Mouse (Mus musculus): Measurements from ENCODE around the gene Srebf2. TPM values are rescaled to one million over a fixed set of nuclear protein-coding genes. Genes with fewer than 3 reads are reported as not detected.
"Not testable (repeated sequence)": the region's sequence is repeated elsewhere in the genome, so short reads cannot be mapped to it uniquely, and the experiment has no call there.

The Srebf2 gene
- total RNA-seq (2017), result 42.8 and 64.3 TPM in 2 replicates

GRCm38 (mm10) chr15:82146770-82147610 is at the start of gene Srebf2:
TSS of gene Srebf2 (plus strand) at chr15:82147181.
- peak; percentile 92 for ATAC-seq (replicated peaks; ENCODE audit: low read depth, poor library complexity, severe bottlenecking)

- ATAC-seq (replicated peaks; ENCODE audit: low read depth, poor library complexity, severe bottlenecking), result peak; percentile 50; the same call in 1 of the 2 replicates
Observed at GRCm38 (mm10) chr15:82106953-82107555, 39.9 kb upstream of the Srebf2 start.

GRCm38 (mm10) chr15:82120544-82120943 is 26.4 kb upstream of the Srebf2 start:
- no peak for ATAC-seq (replicated peaks; ENCODE audit: low read depth, poor library complexity, severe bottlenecking)

- not testable (repeated sequence) for ATAC-seq (replicated peaks; ENCODE audit: low read depth, poor library complexity, severe bottlenecking)
Observed at GRCm38 (mm10) chr15:82126690-82127089, 20.3 kb upstream of the Srebf2 start.

- peak; percentile 89 for ATAC-seq (replicated peaks; ENCODE audit: low read depth, poor library complexity, severe bottlenecking)
Observed at GRCm38 (mm10) chr15:82127426-82128374, 19.3 kb upstream of the Srebf2 start, which contains the start of gene Ccdc134. TSS of gene Ccdc134 (plus strand) at chr15:82127922.

- ATAC-seq (replicated peaks; ENCODE audit: low read depth, poor library complexity, severe bottlenecking), result no peak
Observed at GRCm38 (mm10) chr15:82128398-82128797, 18.6 kb upstream of the Srebf2 start.

- peak; percentile 58 for ATAC-seq (replicated peaks; ENCODE audit: low read depth, poor library complexity, severe bottlenecking)
Observed at GRCm38 (mm10) chr15:82130599-82130998, 16.4 kb upstream of the Srebf2 start.

GRCm38 (mm10) chr15:82135372-82135771 is 11.6 kb upstream of the Srebf2 start:
- ATAC-seq (replicated peaks; ENCODE audit: low read depth, poor library complexity, severe bottlenecking), result no peak

GRCm38 (mm10) chr15:82138565-82138964 is 8.4 kb upstream of the Srebf2 start:
- ATAC-seq (replicated peaks; ENCODE audit: low read depth, poor library complexity, severe bottlenecking), result peak; percentile 87

GRCm38 (mm10) chr15:82139196-82139595 is 7.8 kb upstream of the Srebf2 start:
- 0 out of 2 replicates have a peak, but pooled peaks have one; percentile 27 for ATAC-seq (replicated peaks; ENCODE audit: low read depth, poor library complexity, severe bottlenecking)

GRCm38 (mm10) chr15:82140355-82140754 is 6.6 kb upstream of the Srebf2 start:
- ATAC-seq (replicated peaks; ENCODE audit: low read depth, poor library complexity, severe bottlenecking), result no peak

- no peak for ATAC-seq (replicated peaks; ENCODE audit: low read depth, poor library complexity, severe bottlenecking)
Observed at GRCm38 (mm10) chr15:82144157-82144556, 2.8 kb upstream of the Srebf2 start.

GRCm38 (mm10) chr15:82145408-82145807 is 1.6 kb upstream of the Srebf2 start:
- no peak for ATAC-seq (replicated peaks; ENCODE audit: low read depth, poor library complexity, severe bottlenecking)

- peak; percentile 31 for ATAC-seq (replicated peaks; ENCODE audit: low read depth, poor library complexity, severe bottlenecking)
Observed at GRCm38 (mm10) chr15:82145851-82146769, 871 bp upstream of the Srebf2 start.

- ATAC-seq (replicated peaks; ENCODE audit: low read depth, poor library complexity, severe bottlenecking), result no peak
Observed at GRCm38 (mm10) chr15:82147611-82148111, 680 bp downstream of the Srebf2 start.

GRCm38 (mm10) chr15:82148510-82148911 is 1.5 kb downstream of the Srebf2 start:
- no peak for ATAC-seq (replicated peaks; ENCODE audit: low read depth, poor library complexity, severe bottlenecking)

- no peak for ATAC-seq (replicated peaks; ENCODE audit: low read depth, poor library complexity, severe bottlenecking)
Observed at GRCm38 (mm10) chr15:82150042-82150441, 3.1 kb downstream of the Srebf2 start.

- ATAC-seq (replicated peaks; ENCODE audit: low read depth, poor library complexity, severe bottlenecking), result no peak
Observed at GRCm38 (mm10) chr15:82151176-82151575, 4.2 kb downstream of the Srebf2 start.

- peak; percentile 23; the same call in 1 of the 2 replicates for ATAC-seq (replicated peaks; ENCODE audit: low read depth, poor library complexity, severe bottlenecking)
Observed at GRCm38 (mm10) chr15:82152022-82152421, 5.0 kb downstream of the Srebf2 start.
